Mouse (Mus musculus) lung, postnatal 10 days (tissue): Measurements from ENCODE around the gene Mat2b.

Source experiments
- DNase-seq: peaks from one replicate; pipeline ENCODE4 v3.0.0; 2021

The Mat2b gene

DNA sequence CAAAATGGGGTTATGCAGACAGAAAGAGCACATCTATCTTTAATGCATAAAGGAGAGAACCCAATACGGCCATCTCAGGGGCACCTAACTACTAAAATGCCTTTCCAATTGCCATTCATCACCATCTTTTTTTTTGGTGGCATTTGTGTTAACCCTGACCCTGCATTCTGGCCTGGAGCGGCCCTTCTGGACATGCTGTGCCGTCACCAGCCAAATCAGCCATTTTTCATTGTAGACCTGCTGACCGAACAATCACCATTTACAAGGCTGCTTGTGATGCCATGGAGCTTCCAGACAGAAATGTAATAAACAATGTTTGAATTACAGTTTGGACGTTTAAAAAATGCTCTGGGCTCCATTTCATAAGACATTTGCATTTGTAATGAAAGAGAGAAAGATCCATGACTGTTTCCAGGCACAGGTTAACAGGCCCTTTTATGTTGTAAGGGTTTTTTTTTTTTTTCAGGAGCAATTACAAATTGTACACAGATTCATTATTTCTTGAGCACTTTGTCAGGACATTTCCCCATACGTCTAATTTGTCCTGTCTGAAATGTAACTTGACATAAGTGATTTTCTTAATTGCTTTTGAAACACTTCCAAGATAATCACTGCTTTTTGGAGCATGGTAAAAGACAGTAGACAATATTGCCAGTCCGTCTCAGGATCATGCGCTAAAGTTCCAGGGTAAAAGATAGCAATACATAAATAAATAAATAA, 45.1 kb downstream of the Mat2b start:
- no peak for DNase-seq

DNA sequence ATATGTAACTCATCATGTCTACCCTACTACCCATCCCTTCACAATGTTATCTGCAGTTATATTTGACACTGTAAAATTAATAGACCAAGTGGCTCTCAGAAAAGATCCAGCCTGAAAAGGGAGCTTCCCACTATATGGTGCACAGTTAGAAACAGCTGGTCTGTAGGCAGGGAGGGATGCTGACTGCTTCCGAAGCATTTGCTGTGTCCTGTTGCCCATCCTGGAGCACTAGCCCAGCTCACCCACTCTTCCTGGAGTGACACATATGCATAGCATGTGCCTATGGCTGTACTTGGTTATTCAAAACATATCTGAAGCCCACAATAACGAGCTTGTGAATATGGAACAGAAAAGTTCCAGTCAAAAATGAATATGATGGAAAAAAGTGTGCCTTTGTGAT, 47.8 kb downstream of the Mat2b start:
- no peak for DNase-seq
